Mouse (Mus musculus) ES-Bruce4 (cell line): ENCODE measurements around the gene Amn.

Experiments
- CTCF ChIP-seq: IDR thresholded peaks from one replicate; pipeline ENCODE4 v1.8.1; 2011; ENCODE audit warnings: low read depth, low read length
- POLR2A ChIP-seq: IDR thresholded peaks from one replicate; pipeline ENCODE4 v1.8.1; 2011; ENCODE audit warnings: low read length; ENCODE audit not compliant: insufficient read depth

- no peak for TF ChIP-seq CTCF
- TF ChIP-seq POLR2A = no peak
Observed at GRCm38 (mm10) chr12:111306821-111307220, 35.9 kb downstream of the Amn start.
